Mouse (Mus musculus) neural tube, embryonic 11.5 days (tissue): ENCODE results near the gene F830045P16Rik. TPM values are rescaled to one million over a fixed set of nuclear protein-coding genes. Genes with fewer than 3 reads are reported as not detected.
A peak's percentile ranks its signal among the peaks of the same experiment; 100 is the strongest.

Experiments used
- ATAC-seq: fragments of 200-750 bp; cut with Nextera tagmentation; 2 replicates; pipeline ENCODE4 v1.8.0; 2017; ENCODE audit warnings: moderate number of reproducible peaks, mild to moderate bottlenecking, moderate TSS enrichment, moderate library complexity; ENCODE audit not compliant: insufficient read depth, low FRiP score, low TSS enrichment
- DNase-seq: peaks from one replicate; pipeline ENCODE4 v3.0.0-alpha.2; 2015; ENCODE audit warnings: low spot score
- H3K27ac ChIP-seq: fragments of 300-500 bp; sonication (generic); 2 replicates; pipeline ENCODE4 v1.5.1; 2014; ENCODE audit warnings: low read depth, mild to moderate bottlenecking, low read length
- H3K27me3 ChIP-seq: fragments of 300-500 bp; sonication (generic); 2 replicates; pipeline ENCODE4 v1.6.1; 2014; ENCODE audit warnings: mild to moderate bottlenecking, low read length, mixed read lengths; ENCODE audit not compliant: control insufficient read depth, insufficient read depth
- H3K36me3 ChIP-seq: fragments of 300-500 bp; sonication (generic); 2 replicates; pipeline ENCODE4 v1.6.1; 2014; ENCODE audit warnings: mild to moderate bottlenecking, low read length, moderate library complexity, mixed read lengths; ENCODE audit not compliant: control insufficient read depth, insufficient read depth
- H3K4me1 ChIP-seq: fragments of 300-500 bp; sonication (generic); 2 replicates; pipeline ENCODE4 v1.6.1; 2014; ENCODE audit warnings: low read length, mixed read lengths; ENCODE audit not compliant: control insufficient read depth, insufficient read depth
- H3K4me2 ChIP-seq: fragments of 300-500 bp; sonication (generic); 2 replicates; pipeline ENCODE4 v1.6.1; 2014; ENCODE audit warnings: low read depth, mild to moderate bottlenecking, moderate library complexity
- H3K4me3 ChIP-seq: fragments of 300-500 bp; sonication (generic); 2 replicates; pipeline ENCODE4 v1.5.1; 2014; ENCODE audit warnings: low read depth, low read length
- H3K9ac ChIP-seq: fragments of 300-500 bp; sonication (generic); 2 replicates; pipeline ENCODE4 v1.6.1; 2014; ENCODE audit warnings: mild to moderate bottlenecking, low read length
- H3K9me3 ChIP-seq: fragments of 300-500 bp; sonication (generic); 2 replicates; pipeline ENCODE4 v1.6.1; 2016; ENCODE audit warnings: low read length; ENCODE audit not compliant: control insufficient read depth
- WGBS: fragments of 180-500 bp; shearing (Covaris S2); extraction: QIAGEN DNeasy Blood & Tissue Kit; methylation state at CpG from one replicate; pipeline ENCODE4 v1.1.7; 2014; 5-methylcytosine and 5-hydroxymethylcytosine counted together
- polyA plus RNA-seq: library from polyadenylated mRNA; unstranded; fragments of >200 nt; fragmentation: Nextera tagmentation; extraction: Ambion mirVana; gene quantifications from 2 replicates; pipeline ENCODE4 v1.2.1, GENCODE M21; 2014

F830045P16Rik gene
- polyA plus RNA-seq, 1 experiment from 2014 or later, result not detected

DNA sequence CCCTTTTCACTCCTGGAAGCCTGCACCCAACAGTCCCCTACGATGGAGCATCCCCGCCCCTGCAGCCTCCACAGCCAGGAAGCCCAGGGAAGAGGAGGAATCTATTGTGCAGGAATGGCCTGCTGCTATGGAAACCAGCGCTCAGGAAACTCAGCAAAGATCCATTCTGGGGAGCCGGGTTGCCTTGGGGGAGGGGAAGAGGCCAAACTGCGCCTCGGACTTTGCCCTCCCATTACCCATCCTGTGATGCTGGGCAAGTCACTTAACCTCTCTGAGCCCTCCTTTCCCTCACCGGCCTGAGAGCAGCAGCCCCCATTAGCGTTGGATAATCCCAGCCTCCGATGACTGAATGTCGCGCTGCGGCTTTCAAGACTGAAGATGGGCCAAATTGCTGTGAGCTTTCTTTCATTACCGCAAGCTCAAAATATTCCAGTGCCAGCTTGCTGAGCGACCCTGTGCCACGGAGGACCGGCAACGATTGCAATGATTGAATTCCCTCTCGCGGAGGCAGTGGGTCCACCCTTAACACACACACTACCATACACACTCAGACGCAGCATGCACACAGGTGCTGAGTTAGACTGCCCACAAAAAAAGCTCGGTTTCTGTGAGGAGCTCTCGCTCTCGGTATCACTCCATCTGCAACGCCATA is 38.1 kb upstream of the F830045P16Rik start:
- Histone ChIP-seq H3K27ac (no peak overlapping the region), H3K4me3 (peak overlapping the region; percentile 6; the same call in 1 of the 2 replicates), H3K9ac (peak overlapping the region; percentile 40; the same call in 1 of the 2 replicates), H3K9me3 (no peaks in the 10 kb centered on the region), H3K27me3 (0 out of 2 replicates have a peak, but pooled peaks cover 5% of the 10 kb centered on the region), H3K4me1 (peaks cover 5% of the 10 kb centered on the region), H3K36me3 (no peaks in the 10 kb centered on the region), H3K4me2 (peak overlapping the region; percentile 48)
- ATAC-seq (peak; percentile 84), DNase-seq (peak; percentile 59)
- 8% methylated on average over 24 of the region's 24 CpGs for WGBS

GRCm38 (mm10) chr2:129573701-129574273 is 37.4 kb upstream of the F830045P16Rik start:
- H3K9ac ChIP-seq, result peak overlapping the region; percentile 40; the same call in 1 of the 2 replicates
- H3K4me2 ChIP-seq, result peak overlapping the region; percentile 48
- H3K27me3 ChIP-seq, result 0 out of 2 replicates have a peak, but pooled peaks cover 5% of the 10 kb centered on the region
- peaks cover 5% of the 10 kb centered on the region for H3K4me1 ChIP-seq
- peak overlapping the region; percentile 6; the same call in 1 of the 2 replicates for H3K4me3 ChIP-seq
- no peak overlapping the region for H3K27ac ChIP-seq
- H3K36me3 ChIP-seq, result no peaks in the 10 kb centered on the region
- H3K9me3 ChIP-seq, result no peaks in the 10 kb centered on the region
- WGBS, result 12% methylated on average over 4 of the region's 4 CpGs
- DNase-seq (no peak), ATAC-seq (0 out of 2 replicates have a peak, but pooled peaks have one; percentile 14)

DNA sequence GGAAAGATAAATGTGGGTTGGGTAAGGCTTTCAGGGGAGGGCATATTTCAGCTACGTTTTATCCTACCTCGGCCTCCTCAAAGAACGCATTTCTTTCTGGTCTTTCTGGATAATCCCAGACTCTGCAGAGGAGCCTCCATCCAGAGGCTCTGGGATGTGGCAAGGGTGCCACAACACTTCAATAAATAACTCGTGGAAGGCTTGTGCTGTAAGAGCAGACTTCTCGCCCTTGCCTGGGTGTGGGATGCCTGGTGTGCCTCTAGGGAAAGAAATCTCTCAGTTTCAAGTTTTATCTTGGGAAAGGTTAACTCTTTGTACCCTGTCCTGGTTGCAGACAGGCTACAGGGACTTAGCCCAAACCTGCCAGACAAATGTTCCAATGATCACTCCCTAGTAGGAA is 33.2 kb upstream of the F830045P16Rik start:
- ATAC-seq, result no peak
- Histone ChIP-seq H3K4me2 (no peak overlapping the region), H3K4me1 (peaks cover 5% of the 10 kb centered on the region), H3K9ac (no peak overlapping the region), H3K36me3 (no peaks in the 10 kb centered on the region), H3K27me3 (0 out of 2 replicates have a peak, but pooled peaks cover 5% of the 10 kb centered on the region), H3K27ac (no peak overlapping the region), H3K4me3 (no peak overlapping the region), H3K9me3 (no peaks in the 10 kb centered on the region)
- WGBS, result 77% methylated on average over 5 of the region's 5 CpGs
- DNase-seq, result no peak

DNA sequence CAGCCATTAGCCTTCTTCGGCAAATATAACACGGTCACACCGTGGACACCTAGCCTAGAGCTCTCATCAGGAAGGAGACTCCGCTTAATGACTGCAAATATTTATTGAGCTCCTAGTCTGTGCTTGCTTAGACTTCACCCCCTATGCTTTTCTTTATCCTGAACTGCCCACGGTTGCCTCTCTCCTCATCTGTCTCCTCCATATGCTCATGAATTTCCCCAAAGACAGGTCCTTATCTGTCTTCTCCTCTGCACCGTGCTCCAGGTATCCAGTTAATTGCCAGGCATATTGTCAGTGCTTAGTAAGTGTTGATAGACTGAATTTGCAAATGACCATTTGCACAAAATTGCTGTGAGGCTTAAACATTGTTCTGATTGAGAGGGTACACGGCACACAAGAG is 32.7 kb upstream of the F830045P16Rik start:
- Histone ChIP-seq H3K4me2 (no peak overlapping the region), H3K9me3 (no peaks in the 10 kb centered on the region), H3K9ac (no peak overlapping the region), H3K36me3 (no peaks in the 10 kb centered on the region), H3K4me1 (peaks cover 5% of the 10 kb centered on the region), H3K4me3 (no peak overlapping the region), H3K27me3 (0 out of 2 replicates have a peak, but pooled peaks cover 5% of the 10 kb centered on the region), H3K27ac (no peak overlapping the region)
- 86% methylated on average over 7 of the region's 7 CpGs for WGBS
- DNase-seq (no peak), ATAC-seq (no peak)

DNA sequence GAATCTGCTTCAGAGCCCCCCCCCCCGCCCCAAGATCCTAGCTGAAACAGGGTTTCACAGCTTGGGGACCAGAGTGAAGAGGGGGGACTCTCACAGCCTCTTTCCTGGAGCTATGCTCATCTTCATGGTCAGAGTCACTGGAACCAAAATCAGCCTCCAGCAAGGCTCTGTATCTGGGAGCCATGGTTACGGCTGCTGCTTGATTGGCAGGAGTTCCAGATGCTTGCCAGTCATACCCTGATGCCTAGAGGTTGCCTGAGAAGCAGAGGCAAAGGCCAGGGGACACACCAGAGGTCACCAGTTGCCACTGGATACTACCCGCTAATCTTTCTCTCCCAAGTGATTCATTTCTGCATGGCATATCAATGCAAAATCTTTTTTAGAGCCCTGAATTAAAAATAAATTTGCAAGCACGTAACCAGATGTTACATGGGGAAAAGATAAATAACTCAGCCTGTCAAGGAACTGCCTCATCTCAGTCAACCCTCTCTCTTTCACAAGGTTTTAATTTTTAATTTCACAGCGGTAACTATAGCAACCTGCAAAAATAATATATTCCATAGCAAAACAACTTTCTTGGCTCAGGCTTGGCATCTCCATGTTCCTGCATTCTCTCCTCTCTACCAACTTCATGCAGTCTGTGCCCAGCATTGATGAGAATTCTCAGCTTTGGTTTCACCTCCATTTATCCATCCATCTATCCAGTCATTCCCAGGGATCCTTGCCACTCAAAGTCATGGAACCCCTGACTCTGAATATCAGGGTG is 27.7 kb upstream of the F830045P16Rik start:
- H3K4me1 ChIP-seq, result no peaks in the 10 kb centered on the region
- H3K9me3 ChIP-seq, result no peaks in the 10 kb centered on the region
- no peak overlapping the region for H3K4me3 ChIP-seq
- DNase-seq (no peak), ATAC-seq (no peak)
- no peaks in the 10 kb centered on the region for H3K36me3 ChIP-seq
- no peak overlapping the region for H3K27ac ChIP-seq
- WGBS, result 73% methylated on average over 5 of the region's 5 CpGs
- H3K4me2 ChIP-seq, result no peak overlapping the region
- H3K9ac ChIP-seq, result no peak overlapping the region
- no peaks in the 10 kb centered on the region for H3K27me3 ChIP-seq

- Histone ChIP-seq H3K9ac (no peak overlapping the region), H3K4me1 (no peaks in the 10 kb centered on the region), H3K27ac (no peak overlapping the region), H3K27me3 (no peaks in the 10 kb centered on the region), H3K4me3 (no peak overlapping the region), H3K4me2 (no peak overlapping the region), H3K9me3 (no peaks in the 10 kb centered on the region), H3K36me3 (no peaks in the 10 kb centered on the region)
- ATAC-seq, result no peak
- no peak for DNase-seq
- WGBS, result 74% methylated on average over 3 of the region's 3 CpGs
Observed at GRCm38 (mm10) chr2:129561796-129562195, 25.4 kb upstream of the F830045P16Rik start.

- no peak overlapping the region for H3K9ac ChIP-seq
- no peaks in the 10 kb centered on the region for H3K9me3 ChIP-seq
- 79% methylated on average over 3 of the region's 3 CpGs for WGBS
- no peaks in the 10 kb centered on the region for H3K36me3 ChIP-seq
- no peak overlapping the region for H3K4me3 ChIP-seq
- H3K27me3 ChIP-seq, result no peaks in the 10 kb centered on the region
- DNase-seq (no peak), ATAC-seq (no peak)
- no peaks in the 10 kb centered on the region for H3K4me1 ChIP-seq
- no peak overlapping the region for H3K4me2 ChIP-seq
- H3K27ac ChIP-seq, result no peak overlapping the region
Observed at GRCm38 (mm10) chr2:129558875-129559219, 22.4 kb upstream of the F830045P16Rik start.

- WGBS, result 67% methylated on average over 12 of the region's 12 CpGs
- ATAC-seq, result no peak
- no peaks in the 10 kb centered on the region for H3K9me3 ChIP-seq
- no peaks in the 10 kb centered on the region for H3K27me3 ChIP-seq
- DNase-seq, result no peak
- no peak overlapping the region for H3K27ac ChIP-seq
- no peaks in the 10 kb centered on the region for H3K36me3 ChIP-seq
- H3K9ac ChIP-seq, result no peak overlapping the region
- no peak overlapping the region for H3K4me3 ChIP-seq
- no peak overlapping the region for H3K4me2 ChIP-seq
- no peaks in the 10 kb centered on the region for H3K4me1 ChIP-seq
Observed at GRCm38 (mm10) chr2:129558008-129558874, 21.8 kb upstream of the F830045P16Rik start.
